Mouse (Mus musculus) gastrocnemius, postnatal 4 days (tissue): ENCODE measurements around the gene Pdgfc. TPM values are rescaled to one million over a fixed set of nuclear protein-coding genes. Genes with fewer than 3 reads are reported as not detected.
"Not testable (repeated sequence)": the region's sequence is repeated elsewhere in the genome, so short reads cannot be mapped to it uniquely, and the experiment has no call there.

ENCODE experiments used
- DNase-seq, 2 experiments: peaks; one replicate each; pipeline ENCODE4 v3.0.0; 2021 to 2022; ENCODE audit warnings: low spot score in 2 of 2, mixed read lengths in 2 of 2
- total RNA-seq, 2 experiments: library from RNA; stranded (reverse); gene quantifications; 2 replicates each; pipeline ENCODE4 v1.2.3; 2021

Gene Pdgfc
- total RNA-seq, 2 experiments from 2014 or later = 10.4 to 11.3 TPM

DNA sequence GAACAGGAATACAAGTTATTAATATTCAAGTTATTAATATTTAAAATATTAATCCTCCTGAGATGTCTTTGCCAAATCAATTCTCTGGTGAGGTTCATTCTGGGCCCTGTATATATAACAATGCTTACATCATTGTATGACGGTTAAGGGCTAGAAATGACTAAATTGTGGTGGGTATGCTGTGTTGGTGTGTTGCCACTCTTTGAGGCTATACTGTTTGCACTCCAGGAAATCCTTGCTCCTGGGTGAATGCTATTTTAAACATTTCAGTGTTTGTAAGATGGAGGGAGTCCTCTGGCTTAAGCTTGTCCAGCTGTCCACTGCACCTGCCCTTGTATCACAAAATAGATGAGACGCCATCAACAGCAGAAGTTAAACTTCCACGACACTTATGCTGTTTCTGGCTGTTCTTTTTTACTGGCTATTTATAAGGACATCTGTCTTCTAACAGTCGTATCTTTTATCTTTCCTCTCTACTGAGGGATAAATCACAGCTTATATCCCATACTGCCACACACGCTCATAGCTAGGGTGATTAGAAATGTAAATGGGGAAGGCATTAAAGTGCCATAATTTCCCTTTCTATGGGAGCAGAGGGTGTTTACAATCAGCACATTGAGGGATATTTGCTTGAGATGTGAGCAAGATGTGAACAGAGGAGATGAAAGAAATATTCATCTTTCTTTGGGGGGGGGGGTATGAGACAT, 9.3 kb downstream of the Pdgfc start:
- DNase-seq = no peak

GRCm38 (mm10) chr3:81046652-81047607, 10.7 kb downstream of the Pdgfc start:
- no peak for DNase-seq

- no peak for DNase-seq
These were observed 15.3 kb downstream of the Pdgfc start for GRCm38 (mm10) chr3:81051522-81051921.

DNA sequence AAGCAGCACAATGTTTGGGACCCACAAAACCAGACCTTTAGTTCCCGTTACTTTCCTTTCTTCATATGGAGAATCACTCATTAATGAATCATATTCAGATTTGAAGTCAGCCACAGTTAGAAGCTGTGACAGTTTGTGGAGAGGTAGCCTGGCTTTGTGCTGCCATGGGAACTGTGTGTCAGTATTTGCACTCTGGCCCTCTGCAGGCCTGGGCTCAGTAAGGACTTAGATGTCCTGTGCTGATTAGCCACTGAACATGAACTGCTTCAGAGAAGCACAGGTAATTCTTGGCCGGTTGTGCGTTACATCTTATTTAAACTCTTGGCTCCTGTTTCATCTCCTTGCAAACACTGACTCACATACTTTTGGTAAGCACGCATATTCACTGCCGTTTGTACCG, 16.2 kb downstream of the Pdgfc start:
- DNase-seq = no peak

GRCm38 (mm10) chr3:81054074-81054473, 17.9 kb downstream of the Pdgfc start:
- DNase-seq = no peak

DNA sequence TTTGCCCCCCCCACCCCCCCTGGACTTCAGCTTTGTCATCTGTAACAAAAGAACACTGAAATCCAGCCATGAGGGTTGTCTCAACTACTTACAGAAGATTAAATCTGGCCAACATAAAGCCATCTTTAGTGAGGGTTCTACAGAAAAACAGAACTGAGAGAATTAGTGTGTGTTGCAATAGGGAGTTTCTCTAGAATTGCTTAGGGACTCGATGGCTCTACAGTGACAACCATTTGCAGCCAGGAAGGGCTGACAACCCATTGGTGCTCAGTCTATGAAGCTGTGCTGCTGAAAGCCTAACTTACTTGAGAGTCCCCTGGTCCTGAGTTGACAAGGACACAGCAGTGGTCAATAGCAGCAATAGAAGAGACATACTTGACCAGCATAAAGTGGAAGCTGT, 21.5 kb downstream of the Pdgfc start:
- no peak for DNase-seq

DNA sequence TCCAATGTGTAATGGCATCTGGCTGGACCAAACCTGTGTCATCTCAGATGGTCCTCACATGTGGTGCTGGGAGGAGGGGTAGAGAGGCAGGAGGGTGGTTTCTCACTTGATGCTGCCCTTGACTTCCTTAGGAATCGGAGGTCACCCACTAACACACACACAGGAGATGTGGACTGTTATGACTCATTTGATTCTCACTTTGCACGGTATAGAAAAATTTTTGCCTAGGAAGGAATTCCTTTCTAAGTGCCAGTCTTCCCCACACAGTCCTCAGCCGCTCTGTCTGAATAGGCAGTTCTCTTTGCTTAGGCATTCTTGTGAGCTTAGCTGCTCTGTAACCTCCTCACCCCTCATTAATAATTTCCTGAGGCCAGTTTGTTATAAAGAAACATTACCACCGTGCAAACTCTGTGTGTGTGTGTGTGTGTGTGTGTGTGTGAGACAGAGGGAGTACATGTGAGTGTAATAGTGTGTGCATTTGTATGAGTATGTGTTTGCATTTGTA, 22.4 kb downstream of the Pdgfc start:
- no peak for DNase-seq

- DNase-seq = no peak
These were observed 32.3 kb downstream of the Pdgfc start for GRCm38 (mm10) chr3:81068550-81068949.

GRCm38 (mm10) chr3:81101136-81101535, 64.9 kb downstream of the Pdgfc start:
- DNase-seq = no peak

DNA sequence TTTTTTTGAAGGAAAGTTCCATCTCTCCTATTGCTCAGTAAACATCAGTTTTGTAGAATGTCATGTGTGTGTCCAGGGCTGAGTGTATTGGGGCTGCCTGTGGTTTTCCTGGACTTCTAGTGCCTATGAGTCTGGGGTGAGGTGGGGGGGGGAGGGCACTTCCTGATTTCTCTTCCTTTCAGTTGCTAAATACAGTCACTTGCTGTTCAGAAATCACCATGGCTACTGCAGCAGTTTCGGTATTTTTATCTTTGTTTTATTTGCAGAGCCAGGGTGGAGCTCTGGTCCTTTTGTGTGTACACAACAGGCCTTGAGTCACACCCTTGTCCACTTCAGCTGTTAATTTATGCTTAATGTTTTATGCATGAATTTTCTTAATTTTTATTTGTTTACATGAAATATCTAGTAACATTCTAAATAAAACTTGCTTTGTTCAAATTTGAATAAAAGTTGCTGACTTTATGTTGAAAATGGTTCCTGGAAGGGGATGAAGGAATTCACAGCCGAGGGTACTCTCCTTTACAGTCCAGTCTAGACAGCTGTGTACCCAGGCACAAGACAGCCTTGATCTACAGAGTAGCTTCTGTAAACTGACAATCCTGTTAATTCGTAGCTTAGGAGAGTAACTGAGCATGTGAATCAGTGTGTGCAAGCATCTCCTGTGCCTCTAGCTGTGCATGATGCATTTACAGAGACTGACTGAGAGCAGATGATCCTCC, 66.1 kb downstream of the Pdgfc start:
- DNase-seq = no peak

DNA sequence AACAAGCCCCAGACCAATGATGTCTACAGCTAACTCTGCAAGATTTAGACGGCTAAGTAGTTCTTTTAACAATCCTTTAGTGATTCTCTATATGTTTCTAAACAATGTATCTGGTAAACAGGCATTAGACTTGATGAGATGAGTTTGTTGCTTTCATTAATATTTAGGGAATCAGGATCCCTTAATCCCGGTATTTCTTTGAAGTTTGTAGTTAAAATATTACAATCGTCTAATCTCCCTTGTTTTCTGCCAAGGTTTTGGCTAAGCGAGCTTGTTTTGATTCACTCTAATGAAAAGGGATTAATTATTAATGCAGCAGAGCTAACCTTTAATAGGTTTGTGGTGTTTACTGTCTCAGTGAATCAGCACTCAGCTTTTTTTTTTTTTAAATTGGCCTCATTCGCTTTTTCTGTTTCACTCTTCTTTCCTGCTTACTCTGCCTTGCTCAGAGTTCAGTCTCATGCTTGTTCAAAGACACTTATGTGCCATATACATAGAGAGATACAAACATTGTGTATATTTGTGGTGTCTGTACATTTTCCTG, 66.7 kb downstream of the Pdgfc start:
- DNase-seq = no peak

DNA sequence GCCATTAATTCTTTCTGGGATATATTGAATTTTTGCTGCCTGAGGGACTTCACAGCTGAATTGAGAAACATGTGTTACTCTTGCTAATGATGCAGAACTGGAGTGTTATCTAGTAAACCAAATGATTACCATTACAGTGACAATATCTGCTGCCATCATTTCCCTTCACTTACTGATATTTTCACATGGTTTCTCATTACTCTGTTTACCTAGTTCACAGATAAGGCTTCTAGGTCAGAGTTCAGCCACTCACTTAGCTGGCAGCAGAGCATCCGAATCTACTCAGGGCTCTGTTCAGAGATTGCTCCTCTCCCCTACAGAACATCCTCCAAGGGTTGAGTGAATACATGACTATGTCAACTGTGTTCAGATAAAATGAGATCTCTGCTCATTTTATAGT, 71.3 kb downstream of the Pdgfc start:
- DNase-seq = no peak

- DNase-seq = no peak
These were observed 74.8 kb downstream of the Pdgfc start for GRCm38 (mm10) chr3:81110968-81111367.

- DNase-seq = no peak
These were observed 76.7 kb downstream of the Pdgfc start for GRCm38 (mm10) chr3:81112892-81113291.

DNA sequence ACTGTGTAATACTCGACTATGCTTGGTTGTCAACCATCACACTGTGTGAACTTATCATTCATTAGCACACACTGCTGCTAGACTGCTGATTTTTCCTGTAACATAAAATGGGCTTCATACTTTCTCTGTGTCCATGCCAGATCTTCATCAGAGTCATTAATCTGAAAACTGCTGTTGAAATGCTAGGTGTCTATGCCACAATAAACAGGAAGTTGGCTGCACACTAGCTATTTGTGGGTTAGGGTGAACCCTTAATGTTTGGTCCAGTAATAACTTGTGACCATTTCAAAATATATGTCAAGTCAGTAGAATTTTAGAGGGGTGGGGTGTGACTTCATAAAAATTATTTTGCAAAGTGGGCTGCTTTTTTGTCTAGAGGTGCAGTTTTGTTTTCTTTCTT, 84.4 kb downstream of the Pdgfc start:
- no peak for DNase-seq

GRCm38 (mm10) chr3:81121731-81122130, 85.5 kb downstream of the Pdgfc start:
- DNase-seq = no peak

DNA sequence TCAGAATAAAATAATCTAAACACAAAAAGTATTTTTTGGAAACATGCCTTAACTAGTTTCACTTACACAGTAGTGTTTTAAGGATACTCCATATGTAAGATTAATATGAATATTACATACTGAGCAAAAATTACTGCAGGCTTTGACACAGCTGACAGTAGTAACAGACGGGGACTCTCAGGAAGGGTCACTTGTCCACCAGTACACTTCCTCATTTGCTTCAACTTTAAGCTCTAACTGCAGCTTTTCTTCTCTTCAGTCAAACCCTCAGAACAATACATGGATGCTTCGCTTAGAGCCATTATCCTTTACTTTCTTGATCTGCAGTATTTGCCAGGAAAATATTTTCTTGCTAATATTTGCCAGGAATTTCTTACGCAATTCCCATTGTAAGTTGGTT, 87.2 kb downstream of the Pdgfc start:
- DNase-seq = no peak

DNA sequence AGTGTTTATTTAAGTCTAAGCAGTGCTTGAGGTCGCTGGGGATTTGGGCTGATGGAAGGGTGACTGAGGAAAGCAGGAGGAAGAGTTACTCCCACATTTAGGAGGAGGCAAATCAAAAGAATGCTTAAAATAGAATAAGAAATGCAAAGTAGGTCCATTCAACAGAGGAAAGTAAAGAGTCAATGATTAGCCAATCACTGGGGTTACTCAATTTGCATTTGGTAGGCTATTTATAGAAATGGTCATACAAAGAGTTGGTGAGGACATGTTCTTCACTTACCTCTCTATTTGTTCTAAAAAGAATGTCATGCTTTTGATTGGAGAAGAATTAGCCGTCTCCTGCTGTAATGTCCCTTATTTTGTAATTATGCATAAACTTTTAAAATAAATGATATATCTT, 90.8 kb downstream of the Pdgfc start:
- no peak for DNase-seq

DNA sequence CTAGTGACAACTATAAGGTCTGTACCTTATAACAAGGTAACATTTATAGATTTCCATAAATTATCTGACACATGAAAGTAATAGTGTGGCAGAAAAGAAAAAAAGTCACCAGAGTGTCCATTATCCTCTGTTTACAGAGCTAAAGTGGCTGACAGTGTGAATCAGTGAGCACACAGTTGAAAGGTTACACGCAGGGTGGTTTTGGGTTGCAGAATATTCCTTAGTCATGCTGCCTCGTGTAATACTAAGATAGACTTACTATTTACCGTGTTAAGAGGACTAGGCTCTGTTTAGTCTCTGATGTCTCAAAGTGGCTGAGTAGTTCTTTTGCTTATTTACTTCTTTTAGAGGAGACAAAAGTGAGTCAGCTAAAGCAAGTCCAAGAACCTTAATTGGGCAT, 100.8 kb downstream of the Pdgfc start:
- DNase-seq = no peak

DNA sequence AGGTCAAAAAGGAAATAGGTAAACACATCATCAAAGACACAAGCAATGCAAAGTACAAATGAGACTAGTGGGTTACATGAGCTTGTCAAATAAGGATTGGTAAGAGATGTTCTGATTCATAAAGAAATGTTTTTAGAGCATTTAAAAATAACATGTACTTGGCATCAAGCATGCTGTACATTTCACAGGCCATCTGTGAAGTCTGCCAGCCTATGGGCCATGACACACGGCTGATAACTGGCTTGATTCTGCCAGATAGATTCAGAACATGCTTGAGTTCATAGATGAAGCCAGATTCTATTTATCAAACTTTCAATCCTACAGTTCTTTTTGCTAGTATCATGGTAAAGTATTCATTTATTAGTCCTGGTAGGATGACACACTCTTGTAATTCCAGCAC, 101.8 kb downstream of the Pdgfc start:
- DNase-seq = not testable (repeated sequence)

DNA sequence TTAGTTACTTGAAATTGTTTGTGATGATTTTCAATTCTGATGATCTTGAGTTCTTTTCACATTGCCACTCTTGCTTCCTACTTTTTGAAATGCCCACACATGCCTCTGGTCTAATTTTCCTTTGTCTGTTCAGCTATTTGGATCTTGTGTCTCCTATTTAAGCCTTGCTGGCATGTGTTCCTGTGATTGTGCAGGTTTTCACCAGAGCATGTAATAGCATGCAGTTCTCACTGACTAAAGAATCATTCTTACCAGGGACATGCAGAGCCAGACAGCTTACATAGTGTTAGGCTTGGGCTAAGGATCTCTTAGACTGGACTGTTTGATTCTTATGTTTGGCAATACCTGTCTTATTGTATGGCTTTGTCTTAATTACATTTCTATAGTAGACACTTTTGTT, 107.5 kb downstream of the Pdgfc start:
- no peak for DNase-seq
